Mouse (Mus musculus) lung, postnatal 25 days (tissue): ENCODE measurements at regions not wholly inside any gene's neighbourhood (a gene's known extent, or its start where the extent isn't known, plus 50 kb on each side); places are given as distances from the start of the nearest gene placed in this dataset.

Experiments used
- DNase-seq: peaks from one replicate; pipeline ENCODE4 v3.0.0; 2022; ENCODE audit warnings: low spot score

DNA sequence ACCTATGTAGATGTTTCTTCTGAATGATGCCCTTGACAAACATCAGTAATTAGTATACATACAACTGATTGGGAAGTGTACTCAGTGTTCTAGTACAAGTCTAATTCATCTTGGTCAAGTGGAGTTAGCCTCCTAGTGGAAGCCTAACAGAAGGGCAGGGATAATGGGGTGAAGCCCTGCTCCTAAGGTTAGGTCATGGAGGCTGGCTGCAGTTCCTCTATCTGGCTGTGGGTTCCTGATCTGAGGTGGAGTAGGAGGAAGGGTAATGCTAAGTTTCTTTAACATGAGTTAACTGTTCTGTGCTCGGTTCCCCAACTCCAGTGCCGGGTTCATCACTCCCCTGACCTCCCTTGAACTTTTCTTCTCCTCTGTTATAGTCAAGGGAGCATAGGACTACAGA lies 281.1 kb upstream of the Tle3 start:
- no peak for DNase-seq

DNA sequence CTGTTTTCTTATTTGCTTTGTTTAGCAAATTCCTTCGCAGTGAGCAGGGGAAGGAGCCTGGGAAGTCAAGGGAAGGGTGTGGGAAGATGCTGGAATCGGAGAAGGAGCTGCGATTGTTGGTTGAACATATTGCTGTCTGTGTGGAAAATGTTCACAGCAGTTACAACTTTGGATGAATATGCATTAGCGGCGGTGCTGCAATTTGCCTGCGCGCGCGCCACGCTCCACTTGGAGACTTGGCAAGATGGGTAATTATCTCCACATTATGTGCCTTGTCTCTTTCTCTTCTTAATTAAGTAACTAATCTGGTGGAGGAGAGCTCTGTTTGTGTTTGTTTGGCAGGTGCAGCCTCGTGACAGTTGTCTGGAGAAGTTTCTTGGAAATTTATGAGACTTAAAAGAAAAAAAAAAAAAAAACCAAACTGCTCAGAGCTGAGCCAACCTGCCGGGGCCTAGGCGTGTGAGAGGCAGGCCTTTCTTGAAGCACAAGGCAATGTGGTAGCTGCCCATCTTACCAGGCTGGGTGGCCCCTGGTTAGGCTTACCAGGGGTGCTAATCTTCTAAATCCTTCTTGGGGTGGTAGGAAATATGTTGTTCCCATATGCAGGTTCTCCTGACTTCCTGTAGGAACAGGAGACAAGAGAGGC lies 279.2 kb upstream of the Tle3 start:
- DNase-seq, result no peak

- DNase-seq, result peak; percentile 39
Measured at GRCm38 (mm10) chr9:61095069-61095775, 276.9 kb upstream of the Tle3 start.

DNA sequence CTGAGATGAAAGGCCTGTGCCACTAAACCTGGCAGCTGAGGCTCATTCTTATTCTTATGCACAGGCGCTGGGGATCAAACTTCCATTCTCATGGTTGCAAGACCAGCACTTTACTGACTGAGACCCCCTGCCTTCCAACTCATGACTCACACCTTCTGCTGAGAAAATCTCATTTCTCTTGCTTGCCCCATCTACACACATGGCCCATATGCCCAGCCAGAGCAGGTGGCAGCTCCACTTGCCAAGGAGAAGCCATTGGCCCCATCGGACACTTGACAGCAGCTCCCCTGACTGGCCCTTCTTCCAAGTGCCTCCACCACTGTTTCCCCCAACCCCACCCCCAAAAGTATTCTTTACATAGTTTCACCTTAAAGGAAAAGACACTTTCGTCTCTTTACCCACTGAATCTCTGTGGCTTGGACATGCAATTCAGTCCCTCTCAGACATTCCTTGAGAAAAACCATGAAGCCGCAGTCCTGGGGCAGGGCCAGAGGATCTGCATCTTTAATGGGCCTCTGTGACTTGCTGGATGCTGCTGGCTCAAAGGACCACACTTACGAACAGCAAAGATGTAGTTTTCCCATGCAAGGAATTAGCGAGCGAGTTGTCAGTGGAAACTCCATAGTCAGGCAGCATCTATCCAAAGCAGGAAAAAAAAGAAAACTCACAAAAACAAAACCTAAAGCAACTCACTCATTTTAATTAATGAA lies 270.3 kb upstream of the Tle3 start:
- DNase-seq, result no peak

DNA sequence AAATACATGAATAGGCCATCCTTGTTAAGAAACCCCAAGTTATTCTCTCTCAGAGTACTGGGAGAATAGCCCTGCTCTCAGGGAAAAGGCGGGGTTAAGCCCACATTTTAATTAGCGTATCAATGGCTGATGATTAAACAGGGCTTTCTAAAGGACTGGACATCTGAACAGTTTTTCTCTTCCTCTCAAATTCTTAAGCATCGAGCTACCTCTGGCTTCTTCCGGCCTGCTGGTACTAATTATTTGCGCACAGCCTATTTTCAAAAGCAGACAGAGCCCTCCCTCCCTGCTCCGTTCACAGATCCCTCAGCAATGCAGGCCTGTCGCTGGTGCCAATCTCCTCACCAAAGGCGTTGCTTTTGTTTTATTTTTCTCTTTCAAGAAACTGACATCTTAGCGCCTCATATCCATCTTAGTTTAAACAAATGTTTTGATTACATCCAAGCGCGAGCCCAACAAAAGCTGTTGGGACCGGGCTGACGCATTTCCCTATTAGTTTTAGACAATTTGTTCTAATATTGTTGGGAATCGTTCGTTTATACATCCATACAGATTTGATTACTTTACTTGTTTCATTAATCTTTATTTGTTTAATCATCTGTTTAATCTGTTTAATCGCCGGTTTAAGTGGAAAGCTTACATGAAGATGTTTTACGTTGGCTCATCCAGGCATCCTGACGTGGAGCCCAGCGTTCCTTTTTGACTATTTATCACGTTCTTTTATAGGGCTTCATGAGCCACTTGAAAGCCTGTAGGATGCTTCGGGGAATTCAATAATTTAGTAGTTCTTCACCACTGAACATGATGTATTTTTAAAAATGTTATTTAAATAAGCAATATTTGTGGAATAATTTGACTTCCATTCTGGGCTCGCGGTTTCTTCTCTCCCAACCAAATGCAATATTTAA lies 269.5 kb upstream of the Tle3 start:
- DNase-seq, result no peak

DNA sequence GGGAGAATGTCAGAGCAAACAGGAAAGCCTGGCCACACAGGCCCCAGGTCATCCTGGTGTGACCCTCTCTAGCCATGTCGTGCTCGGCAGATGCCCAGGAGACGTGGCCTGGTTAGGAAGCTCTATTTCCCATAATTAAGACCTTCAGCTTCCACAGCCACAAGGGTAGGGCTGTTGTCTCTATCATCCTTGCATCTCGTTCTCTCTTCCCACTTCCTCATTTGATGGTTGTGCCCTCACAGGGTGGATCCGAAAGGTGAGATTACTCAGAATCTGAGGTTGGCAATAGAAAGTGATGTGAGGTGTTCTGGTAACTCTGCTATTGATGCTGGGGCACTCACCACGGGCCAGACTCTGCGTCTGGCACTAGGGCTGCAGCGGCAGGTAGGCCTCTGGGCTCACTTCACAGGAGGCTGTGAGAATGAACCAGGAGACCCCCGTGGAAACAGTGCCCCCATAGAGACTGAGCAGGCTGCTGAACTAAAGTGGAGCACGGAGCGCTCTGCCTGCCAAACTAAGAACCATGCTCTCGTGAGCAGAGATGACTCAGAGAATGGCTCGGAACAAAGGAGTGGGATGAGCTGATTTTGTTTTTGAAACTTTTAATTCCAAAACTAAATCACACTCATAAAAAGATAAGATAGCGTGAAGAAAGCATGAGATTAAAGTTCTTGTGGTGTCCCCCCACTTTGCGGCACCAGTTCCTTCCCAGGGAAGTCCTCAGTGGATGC lies 266.5 kb upstream of the Tle3 start:
- no peak for DNase-seq

- DNase-seq, result no peak
Measured at GRCm38 (mm10) chr9:61109519-61110285, 262.5 kb upstream of the Tle3 start.

DNA sequence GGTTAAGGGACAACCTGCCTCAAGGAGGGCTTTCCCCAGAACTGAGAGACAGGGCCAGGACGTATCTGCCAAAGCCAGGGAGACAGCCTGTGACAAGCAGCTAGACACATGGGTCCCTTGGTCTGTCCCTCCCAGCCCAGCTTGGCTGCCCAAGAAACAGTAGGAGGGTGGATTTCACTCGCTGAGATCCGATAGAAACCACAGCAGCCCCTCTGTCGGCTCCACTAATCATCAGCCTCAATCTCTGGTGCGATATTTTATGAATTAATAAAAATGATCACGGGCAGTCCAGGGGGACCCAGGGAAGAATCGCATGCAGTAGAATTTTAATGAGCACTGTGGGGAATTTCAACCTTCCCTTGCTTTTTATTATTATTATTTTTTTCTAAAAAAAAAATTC lies 261.0 kb upstream of the Tle3 start:
- no peak for DNase-seq

GRCm38 (mm10) chr9:61111733-61112415 lies 260.3 kb upstream of the Tle3 start:
- DNase-seq, result peak; percentile 21

DNA sequence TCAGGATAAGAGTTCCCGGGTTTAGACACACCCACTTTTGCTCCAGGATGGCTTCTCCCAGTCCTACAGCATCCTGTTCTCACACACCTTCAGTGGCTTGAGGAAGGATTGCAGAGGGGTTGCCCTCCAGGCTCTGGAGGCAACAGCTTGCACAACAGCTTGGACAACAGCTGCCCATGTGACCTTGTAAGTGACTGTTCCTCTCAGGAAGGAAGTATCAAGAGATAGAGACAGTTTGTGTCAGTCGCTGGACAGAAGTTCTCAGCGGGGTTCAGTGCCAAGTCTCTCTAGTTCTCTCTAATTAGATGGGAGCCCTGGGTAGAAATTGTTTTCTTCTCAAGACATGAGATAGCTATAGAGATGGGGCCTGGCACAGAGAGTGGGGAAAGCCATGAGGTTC lies 252.9 kb upstream of the Tle3 start:
- DNase-seq, result peak; percentile 5

DNA sequence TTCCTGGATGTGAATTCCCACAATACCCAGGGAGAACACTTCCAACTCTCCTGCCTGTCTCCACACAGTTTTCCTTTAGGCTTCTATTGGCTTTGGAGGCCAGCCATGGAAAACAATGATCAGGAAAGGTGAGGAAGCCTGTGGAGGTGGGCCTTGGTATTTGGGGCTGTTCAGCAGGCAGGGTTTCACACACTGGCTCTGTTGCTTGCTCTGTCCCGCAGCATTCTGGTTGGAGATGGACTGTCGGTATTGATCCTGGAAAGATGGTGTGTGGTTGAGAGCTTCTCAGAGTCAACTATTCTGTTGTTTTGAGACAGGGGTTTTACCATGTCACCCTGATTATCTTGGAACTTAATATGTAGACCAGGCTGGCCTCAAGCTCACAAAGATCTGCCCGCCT lies 251.6 kb upstream of the Tle3 start:
- no peak for DNase-seq

DNA sequence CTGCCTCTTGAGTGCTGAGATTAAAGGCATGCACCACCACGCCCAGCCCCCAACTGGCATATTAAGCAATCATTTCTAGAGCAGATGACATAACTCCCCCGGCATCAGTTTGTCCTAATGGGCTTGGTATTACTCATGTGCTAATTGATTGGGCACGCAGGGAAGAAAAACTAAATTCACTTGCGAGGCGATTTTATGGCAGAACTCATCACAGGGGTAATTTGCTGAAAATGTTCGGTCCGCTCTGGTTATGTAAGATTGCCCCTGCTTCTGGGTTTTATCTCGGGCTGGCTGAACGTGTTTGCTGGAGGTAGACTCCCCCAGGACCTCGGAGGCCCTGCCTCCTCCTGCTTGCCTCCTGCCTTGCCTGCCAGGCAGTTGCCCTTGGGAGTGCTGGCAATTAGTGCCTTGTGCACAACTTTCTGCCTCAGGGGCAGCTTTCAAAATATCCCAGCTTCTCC lies 251.2 kb upstream of the Tle3 start:
- no peak for DNase-seq

- no peak for DNase-seq
Measured at GRCm38 (mm10) chr9:61123431-61123830, 248.7 kb upstream of the Tle3 start.

DNA sequence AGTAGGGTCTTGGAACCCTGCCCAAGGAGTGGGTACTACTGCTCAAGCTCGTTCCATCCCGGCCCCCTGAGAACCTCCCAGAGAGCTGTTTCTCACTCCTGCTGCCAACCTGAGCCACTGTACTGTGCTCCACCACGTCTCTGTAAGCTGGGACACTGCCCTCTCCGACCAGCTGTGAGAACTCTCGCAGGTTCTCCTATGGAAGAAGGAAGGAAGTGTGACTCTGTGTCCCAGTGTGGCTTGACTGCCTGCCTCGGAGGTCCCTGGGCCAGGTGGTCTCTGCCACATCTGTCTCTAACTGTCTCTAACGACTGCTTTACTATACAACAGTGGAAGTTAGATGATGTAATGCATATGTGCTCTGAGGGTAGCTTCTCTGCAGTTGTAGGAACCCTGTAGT lies 246.4 kb upstream of the Tle3 start:
- DNase-seq, result no peak

- no peak for DNase-seq
Measured at GRCm38 (mm10) chr9:61128077-61128476, 244.1 kb upstream of the Tle3 start.

GRCm38 (mm10) chr9:61129186-61129585 lies 243.0 kb upstream of the Tle3 start:
- no peak for DNase-seq

- DNase-seq, result no peak
Measured at GRCm38 (mm10) chr9:61130877-61131276, 241.3 kb upstream of the Tle3 start.

DNA sequence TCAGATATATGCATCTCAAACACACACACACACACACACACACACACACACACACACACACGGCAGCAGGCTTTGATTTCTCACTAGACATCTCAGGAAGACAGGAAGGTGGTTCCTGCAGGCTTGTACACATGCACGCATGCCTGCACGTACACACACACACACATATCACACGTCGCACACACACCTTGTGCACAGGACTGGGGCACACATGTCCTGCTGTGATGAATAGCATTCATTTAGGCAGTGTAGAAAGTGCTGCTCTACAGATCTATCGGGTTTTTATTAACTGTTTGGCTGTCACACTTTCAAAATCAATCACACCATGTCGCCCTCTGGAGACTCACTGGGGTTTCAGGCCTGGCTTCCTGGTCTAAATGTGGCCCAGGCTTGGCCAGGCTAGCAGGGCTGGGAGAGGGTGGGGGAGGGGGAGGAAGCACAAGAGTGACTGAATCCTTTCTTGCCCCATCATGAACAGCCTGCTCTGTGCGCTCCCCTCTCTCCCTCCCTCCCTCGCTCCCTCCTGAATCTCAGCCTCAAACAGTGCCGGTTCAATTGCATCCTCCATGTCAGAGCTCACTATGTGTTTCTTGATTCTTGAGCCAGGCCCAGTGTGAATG lies 236.8 kb upstream of the Tle3 start:
- DNase-seq, result no peak

DNA sequence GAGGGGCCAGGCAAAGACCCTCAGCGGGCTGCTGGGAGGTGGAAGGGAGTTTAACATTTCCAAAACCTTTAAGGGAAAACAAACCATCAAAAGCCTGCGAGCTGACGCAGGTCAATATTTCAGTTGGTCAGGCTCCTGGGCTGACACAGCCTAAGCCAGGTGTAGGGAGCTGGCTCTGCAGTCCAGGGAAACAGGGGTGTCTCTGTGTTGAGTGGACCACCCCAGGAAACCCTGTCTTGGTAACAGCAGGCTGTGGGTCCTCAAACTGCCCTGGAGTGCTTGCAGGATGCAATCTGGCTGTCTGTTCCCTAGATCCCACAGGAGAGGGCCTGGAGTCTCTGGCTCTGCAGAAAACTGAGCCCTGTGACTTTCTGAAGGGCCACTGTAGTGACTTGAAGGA lies 236.2 kb upstream of the Tle3 start:
- DNase-seq, result no peak
